Mouse (Mus musculus): Measurements from ENCODE around the gene Havcr1. TPM values are rescaled to one million over a fixed set of nuclear protein-coding genes. Genes with fewer than 3 reads are reported as not detected.

Gene Havcr1
- total RNA-seq, 2 experiments from 2014 or later: not detected

GRCm38 (mm10) chr11:46819930-46820329 is 85.0 kb downstream of the Havcr1 start:
- DNase-seq (ENCODE audit: low spot score in 2 of 2): no peak

Other genes with a start within 250 kb of the Havcr1 start
- gene Gm12169, start 210.9 kb upstream of the Havcr1 start, total RNA-seq (2021): not detected
- gene BC053393, start 163.5 kb upstream of the Havcr1 start, total RNA-seq (2021): not detected
- not detected for gene Dppa1, start 105.8 kb upstream of the Havcr1 start, total RNA-seq (2021)
- not detected for gene Timd2, start 28.0 kb upstream of the Havcr1 start, total RNA-seq (2021)
- 1 to 10 TPM in 1 of 2 experiments, under 1 TPM in 1; 0.60 to 1.5 TPM for gene Timd4, start 75.7 kb downstream of the Havcr1 start, total RNA-seq (2021)

All from adrenal gland, adult 18-20 months (tissue).